Mouse (Mus musculus): ENCODE results near the gene Zfp963. TPM values are rescaled to one million over a fixed set of nuclear protein-coding genes. Genes with fewer than 3 reads are reported as not detected.
"Not testable (repeated sequence)": the region's sequence is repeated elsewhere in the genome, so short reads cannot be mapped to it uniquely, and the experiment has no call there.

Zfp963 gene
- total RNA-seq, 2 experiments from 2014 or later = 3.3 to 3.9 TPM

GRCm38 (mm10) chr8:69758316-69758715 lies 8.5 kb upstream of the Zfp963 start:
- intact Hi-C loops (cut with DNase I) = no loop called here
- no peak for DNase-seq

GRCm38 (mm10) chr8:69752437-69752836 lies 2.7 kb upstream of the Zfp963 start:
- intact Hi-C loops (cut with DNase I) = no loop called here
- no peak for DNase-seq

DNA sequence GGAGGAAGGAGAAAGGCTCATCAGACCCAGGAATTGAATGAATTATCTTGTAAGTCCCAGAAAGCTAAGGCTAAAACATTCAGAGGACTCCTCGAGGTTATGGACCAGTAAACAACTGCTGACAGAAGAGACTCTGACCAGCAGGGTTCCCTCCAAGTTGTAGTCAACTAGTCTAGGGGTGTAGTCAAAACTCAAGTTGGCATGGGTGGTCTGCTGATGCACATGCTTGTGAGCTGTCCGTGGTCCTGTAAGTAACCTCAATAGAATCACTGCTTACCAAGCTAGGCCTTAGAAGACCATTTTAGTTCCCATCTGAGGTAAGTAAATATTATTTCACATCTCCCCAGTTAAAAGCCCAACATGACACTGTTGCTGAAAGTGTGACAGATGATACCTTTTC lies 8.5 kb downstream of the Zfp963 start:
- no peak for DNase-seq
- intact Hi-C loops (cut with DNase I) = no loop called here

DNA sequence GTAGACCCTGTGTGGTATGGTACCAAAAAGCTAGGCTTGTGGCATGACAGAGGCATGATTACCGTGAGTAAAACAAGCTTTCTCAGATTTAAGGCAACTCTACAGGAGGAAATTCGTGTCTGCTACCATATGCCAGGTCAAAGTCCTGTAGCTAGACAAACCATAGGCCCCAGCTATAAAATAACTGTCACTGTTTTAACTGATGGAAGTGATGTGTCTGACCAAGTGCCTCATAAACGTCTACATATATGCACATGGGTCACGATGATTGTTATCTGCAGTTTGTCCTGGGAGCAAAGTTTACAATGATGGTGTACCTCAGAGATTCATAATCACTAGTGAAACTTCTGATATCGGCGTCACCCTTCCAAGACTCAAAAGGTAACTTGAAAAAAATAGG lies 9.0 kb downstream of the Zfp963 start:
- intact Hi-C loops (cut with DNase I) = no loop called here
- no peak for DNase-seq

DNA sequence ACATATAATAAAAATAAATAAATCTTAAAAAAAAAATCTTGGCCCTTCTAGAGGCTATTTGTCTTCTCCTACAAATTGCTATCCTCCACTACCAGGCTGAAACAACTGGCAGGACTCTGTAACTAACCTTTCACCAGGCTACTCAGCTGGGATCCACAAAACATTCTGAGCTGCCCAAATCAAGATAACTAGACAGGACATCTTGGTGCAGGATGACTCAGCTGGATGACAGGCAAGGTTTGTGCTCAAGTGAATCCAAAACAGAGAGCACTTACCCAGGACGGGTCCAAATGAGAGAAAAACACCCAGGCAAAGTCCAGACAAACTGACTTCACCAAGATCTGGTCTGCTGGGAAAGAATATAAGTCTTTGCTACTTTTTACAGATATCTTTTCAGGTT lies 14.3 kb downstream of the Zfp963 start:
- intact Hi-C loops (cut with DNase I) = no loop called here
- DNase-seq = no peak

GRCm38 (mm10) chr8:69717232-69717580 lies 32.6 kb downstream of the Zfp963 start:
- no peak for DNase-seq
- intact Hi-C loops (cut with DNase I) = loop anchor here (5.0 kb wide), 1 partner anchor 75 kb away; the partner anchor contains the start of genes Atp13a1 and Zfp866

DNA sequence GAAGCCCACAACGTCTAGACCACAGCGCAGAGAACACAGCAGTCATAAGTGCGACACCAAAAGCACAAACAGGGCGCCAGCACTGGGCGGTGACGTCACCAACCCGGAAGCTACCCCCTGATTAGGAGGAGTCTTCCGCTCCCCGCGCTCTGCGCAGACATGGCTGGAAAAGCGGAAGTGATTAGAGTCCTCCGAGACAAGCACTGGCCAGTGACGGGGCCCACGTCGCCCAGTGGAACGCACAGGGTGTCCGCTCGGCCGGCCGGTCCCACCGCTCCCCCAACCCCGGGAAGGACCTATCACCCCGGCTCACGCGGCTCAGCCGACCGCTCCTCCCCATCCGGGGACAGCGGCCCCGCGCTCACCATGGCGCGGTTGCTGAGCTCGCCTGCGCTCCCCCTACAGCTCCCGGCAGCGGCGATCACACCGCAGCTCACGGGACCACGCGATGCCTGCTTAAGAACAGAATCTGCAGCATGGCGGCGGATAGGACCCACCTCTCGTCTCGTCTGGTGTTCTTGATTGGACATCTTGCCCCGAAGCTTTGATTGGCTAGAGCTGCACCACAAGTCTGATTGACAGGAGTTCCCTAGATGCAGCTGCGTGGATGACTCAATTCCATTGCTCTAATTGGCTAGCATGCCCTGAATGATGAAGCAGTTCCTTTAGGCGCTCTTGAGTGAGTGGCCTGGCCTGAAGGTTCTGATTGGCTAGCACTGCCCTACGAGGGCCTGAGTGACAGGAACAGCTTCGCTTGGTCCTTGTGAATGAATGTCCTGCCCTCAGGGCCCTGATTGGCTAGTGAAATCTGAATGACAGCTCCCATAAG lies 33.2 kb downstream of the Zfp963 start:
- DNase-seq = peak; percentile 90 to 93
- intact Hi-C loops (cut with DNase I) = loop anchor here (5.0 kb wide), 1 partner anchor 76 kb away; the partner anchor contains the start of genes Atp13a1 and Zfp866

DNA sequence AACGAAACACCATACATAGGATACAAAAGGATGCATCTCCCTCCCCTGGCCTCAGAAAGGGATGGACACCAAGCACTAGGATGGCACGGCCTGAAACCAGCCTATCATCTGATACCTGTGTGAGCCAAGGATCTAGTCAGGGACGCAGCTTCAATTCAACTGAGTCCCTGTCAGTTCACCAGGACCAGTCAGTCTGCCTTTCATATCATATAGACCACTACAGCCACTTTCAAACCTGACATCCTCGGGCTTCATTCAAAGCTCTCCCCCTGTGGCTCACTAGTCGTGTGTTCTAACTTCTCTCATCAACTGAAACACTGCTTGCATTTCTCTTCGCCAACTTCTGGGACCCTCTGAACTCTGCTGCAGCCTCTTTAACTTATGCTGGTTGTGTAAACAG lies 34.4 kb downstream of the Zfp963 start:
- no peak for DNase-seq
- intact Hi-C loops (cut with DNase I) = loop anchor here (2.0 to 5.0 kb wide), 2 partner anchors 77 to 89 kb away; partner anchors contain the start of genes Atp13a1 and Zfp866

DNA sequence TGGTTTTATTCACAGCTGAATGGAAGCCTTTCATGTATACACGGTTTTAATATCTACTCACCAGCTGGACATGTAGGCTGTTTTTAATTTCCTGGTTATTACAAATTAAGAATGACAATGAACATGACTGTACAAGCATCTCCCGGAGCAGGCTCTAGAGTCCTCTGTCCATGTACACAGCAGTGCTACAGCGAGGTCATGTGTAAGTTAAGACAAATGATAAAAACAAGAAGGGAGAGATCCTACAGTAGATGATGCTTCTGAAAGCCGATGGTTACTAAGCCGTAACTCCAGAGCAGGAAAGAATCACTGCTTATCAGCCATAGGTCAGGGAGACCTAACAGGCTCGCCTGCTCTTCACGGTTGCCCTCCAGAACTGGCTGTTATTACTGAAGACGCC lies 36.3 kb downstream of the Zfp963 start:
- intact Hi-C loops (cut with DNase I) = no loop called here

DNA sequence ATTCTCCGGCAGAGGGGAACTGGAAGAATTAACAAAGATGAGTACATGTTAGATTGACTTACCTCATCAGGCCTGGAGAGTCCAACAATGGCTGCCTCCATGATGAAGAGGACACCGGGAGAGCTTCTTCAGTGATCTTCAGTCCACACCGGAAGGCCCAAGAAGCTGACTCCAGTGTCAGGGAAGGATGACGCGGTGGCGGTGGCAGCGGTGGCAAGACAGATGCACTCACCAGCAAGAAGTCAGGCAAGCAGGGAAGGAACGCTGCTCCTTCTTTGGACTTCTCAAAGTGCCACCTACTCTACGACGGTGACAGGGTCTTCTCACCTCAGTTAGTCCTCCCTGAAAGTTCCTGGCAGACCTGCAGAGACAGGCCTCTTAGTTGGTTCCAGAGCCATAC lies 39.1 kb downstream of the Zfp963 start, which contains the start of gene Zfp869:
Zfp869 (minus strand) TSS at position 101 of the 400 bp plus-strand sequence.
- intact Hi-C loops (cut with DNase I); DNase-seq: not testable (repeated sequence)

More for the DNA sequence above, 36.3 kb downstream of the Zfp963 start:
- no peak for DNase-seq

- no peak for DNase-seq
- intact Hi-C loops (cut with DNase I) = no loop called here
These were observed 48.0 kb downstream of the Zfp963 start for GRCm38 (mm10) chr8:69701810-69702209.

Other genes with a start within 250 kb of the Zfp963 start
- gene Gm7697, start 227.0 kb downstream of the Zfp963 start, total RNA-seq (2021) = not detected
- gene Zfp868, start 124.4 kb downstream of the Zfp963 start, total RNA-seq (2021) = 1 to 10 TPM; 8.2 to 8.6 TPM
- gene Zfp964, start 95.5 kb downstream of the Zfp963 start, total RNA-seq (2021) = 1 to 10 TPM; 1.3 to 1.9 TPM
- 10 to 100 TPM; 12.7 to 13.5 TPM for gene Zfp869, start 39.2 kb downstream of the Zfp963 start, total RNA-seq (2021)
- gene Gm20422, start 24.9 kb upstream of the Zfp963 start, total RNA-seq (2021) = 1 to 10 TPM; 1.9 to 2.2 TPM
- 10 to 100 TPM; 17.8 to 19.3 TPM for gene Atp13a1, start 41.2 kb upstream of the Zfp963 start, total RNA-seq (2021)
- 10 to 100 TPM; 19.5 to 19.8 TPM for gene Zfp866, start 41.2 kb upstream of the Zfp963 start, total RNA-seq (2021)
- gene Gmip, start 58.7 kb upstream of the Zfp963 start, total RNA-seq (2021) = 1 to 10 TPM; 4.5 to 4.6 TPM
- gene Lpar2, start 72.5 kb upstream of the Zfp963 start, total RNA-seq (2021) = under 1 TPM; 0.45 to 0.59 TPM
- under 1 TPM in 1 of 2 experiments, not detected in 1; 0.41 TPM for gene Pbx4, start 82.5 kb upstream of the Zfp963 start, total RNA-seq (2021)
- gene Cilp2, start 137.7 kb upstream of the Zfp963 start, total RNA-seq (2021) = 1 to 10 TPM; 1.7 TPM
- not detected for gene Tssk6, start 152.2 kb upstream of the Zfp963 start, total RNA-seq (2021)
- gene Ndufa13, start 152.6 kb upstream of the Zfp963 start, total RNA-seq (2021) = 100 to 1,000 TPM; 404 to 405 TPM
- 10 to 100 TPM; 10.4 to 10.7 TPM for gene Yjefn3, start 152.7 kb upstream of the Zfp963 start, total RNA-seq (2021)
- 10 to 100 TPM; 41.7 to 41.9 TPM for gene Gatad2a, start 246.4 kb upstream of the Zfp963 start, total RNA-seq (2021)